Mouse (Mus musculus): ENCODE measurements around the gene Krt34. TPM values are rescaled to one million over a fixed set of nuclear protein-coding genes. Genes with fewer than 3 reads are reported as not detected.
A peak's percentile ranks its signal among the peaks of the same experiment; 100 is the strongest.

Gene Krt34
- total RNA-seq (2022) = not detected

DNA sequence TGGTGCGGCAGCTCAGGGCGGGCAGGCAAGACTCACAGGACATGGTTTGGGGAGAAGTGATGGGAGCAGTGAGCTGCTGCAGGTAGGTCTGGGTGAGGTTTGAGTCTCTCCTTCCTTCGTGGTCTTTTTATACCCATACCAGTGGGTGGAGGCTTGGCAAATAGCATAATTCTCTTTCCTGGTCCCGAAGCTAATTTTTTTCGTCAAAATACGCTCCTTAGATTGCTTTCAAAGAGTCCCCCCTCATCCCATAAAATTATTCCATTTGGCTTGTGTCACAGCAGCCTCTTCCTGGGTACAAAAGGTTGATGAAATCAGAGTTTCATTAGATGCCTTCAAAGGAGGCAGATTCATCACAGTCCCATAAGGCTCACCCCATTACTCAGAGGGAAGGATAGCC, at the start of gene Krt34:
TSS of gene Krt34 (minus strand) at position 101 of the 400 bp plus-strand sequence.
- no peak for DNase-seq

DNA sequence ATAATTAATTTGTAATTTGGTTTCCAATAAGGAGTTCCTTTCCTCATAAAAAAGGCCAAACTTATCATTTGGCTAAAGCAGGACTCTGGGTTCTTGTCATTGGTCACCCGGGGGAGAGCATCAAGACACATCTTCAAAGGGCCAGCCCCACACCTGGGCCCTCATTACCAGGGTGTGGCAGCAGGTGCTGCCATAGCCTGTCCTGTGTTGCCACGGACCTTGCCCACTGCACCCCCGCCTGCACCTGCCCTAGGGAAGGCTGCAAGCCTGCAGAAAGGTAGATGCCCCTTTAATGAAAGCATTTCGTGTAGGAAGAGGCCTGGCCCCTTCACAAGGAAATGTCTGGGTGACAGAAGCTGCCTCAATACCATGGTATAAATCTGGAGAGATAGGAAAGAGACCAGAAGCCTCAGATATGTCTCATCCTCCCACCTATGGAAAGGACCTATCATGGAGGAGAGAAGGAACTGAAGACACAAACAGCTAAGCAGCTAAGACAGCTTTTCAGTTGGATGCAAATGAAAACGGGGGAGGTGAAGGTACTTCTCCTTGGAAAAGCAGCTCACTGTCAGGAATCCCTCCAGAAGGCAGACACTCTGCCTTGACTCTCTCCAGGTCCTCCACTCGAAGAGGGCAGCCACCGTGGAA, 47.1 kb upstream of the Krt34 start:
- DNase-seq = no peak

DNA sequence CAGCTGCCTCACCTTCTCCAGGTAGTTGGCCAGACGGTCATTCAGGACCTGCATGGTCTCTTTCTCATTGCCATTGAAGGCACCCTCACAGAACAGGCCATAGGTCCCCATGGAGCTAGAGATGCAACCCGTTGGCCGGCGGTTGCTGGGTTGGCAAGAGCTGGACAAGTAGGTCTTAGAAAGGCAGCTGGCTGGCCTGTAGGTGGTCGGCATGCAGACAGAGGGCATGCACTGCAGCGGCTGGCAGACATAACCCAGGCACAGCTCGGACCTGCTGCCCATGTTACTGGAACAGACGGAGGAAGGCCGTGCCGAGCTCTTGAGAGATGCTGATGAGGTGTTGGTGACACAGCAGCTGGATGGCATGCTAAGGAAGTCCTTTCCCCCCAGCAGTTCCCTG, 46.5 kb upstream of the Krt34 start, which contains the start of gene Krt32:
TSS of gene Krt32 (minus strand) at position 366 of the 400 bp plus-strand sequence.
- no peak for DNase-seq

- no peak for DNase-seq
Observed at GRCm38 (mm10) chr11:100073873-100074272, 32.5 kb upstream of the Krt34 start.

- no peak for DNase-seq
Observed at GRCm38 (mm10) chr11:100067293-100068036, 26.1 kb upstream of the Krt34 start.

- no peak for DNase-seq
Observed at GRCm38 (mm10) chr11:100066236-100067010, 25.1 kb upstream of the Krt34 start.

GRCm38 (mm10) chr11:100058875-100059274, 17.5 kb upstream of the Krt34 start:
- no peak for DNase-seq

GRCm38 (mm10) chr11:100055686-100056655, 14.6 kb upstream of the Krt34 start:
- peak; percentile 4 for DNase-seq

- no peak for DNase-seq
Observed at GRCm38 (mm10) chr11:100050451-100050850, 9.1 kb upstream of the Krt34 start, which contains the start of gene Krt31. Gene Krt31 (minus strand): TSS chr11:100050551.

DNA sequence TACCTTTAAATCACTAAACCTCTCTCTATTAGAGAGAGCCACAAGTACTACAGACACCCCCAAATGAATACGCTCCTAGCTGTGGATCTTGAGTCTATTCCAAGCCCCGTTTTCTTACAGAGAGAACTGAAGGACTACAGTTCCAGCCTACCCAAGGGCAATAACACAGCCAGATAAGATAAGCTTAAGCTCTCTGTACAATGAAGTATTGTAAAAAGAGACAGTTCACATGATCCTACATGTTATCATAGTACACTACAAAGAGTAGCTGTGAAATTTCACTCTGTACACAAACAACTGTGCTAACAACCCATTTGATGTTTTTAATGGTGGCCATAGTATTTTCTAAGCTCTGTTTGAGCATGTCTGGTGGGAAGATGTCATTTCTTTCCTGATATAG, 5.8 kb upstream of the Krt34 start:
- no peak for DNase-seq

DNA sequence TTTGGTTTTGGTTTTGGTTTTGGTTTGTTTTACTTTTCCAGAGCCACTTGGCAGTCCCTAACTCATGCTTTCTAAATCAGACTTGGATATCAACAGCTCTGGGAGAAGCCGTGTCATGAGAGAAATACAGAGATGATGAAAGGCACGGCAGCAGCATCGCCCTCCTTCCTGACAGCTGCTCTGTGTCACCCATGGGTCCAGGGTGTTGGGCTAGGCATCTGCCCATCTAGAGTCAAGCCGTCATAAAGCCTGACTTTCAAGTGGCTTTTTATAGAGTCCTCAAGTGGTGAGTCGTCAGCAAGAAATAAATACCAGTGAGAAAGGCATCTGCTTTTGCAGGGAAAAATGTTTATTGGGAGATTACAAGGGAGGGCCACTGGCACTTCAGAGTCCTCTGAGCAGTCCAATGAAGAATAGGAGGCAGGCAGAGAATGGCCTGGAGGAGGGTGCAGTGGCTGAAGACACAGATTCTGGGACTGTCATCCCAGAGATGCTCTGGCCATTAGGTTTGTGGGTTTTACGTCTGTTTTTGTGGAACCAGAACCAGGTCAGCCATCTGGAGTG, 5.0 kb upstream of the Krt34 start:
- no peak for DNase-seq

GRCm38 (mm10) chr11:100029768-100030167, 11.6 kb downstream of the Krt34 start, which contains the start of gene Krt33b:
Gene Krt33b (minus strand): TSS chr11:100029868.
- no peak for DNase-seq

DNA sequence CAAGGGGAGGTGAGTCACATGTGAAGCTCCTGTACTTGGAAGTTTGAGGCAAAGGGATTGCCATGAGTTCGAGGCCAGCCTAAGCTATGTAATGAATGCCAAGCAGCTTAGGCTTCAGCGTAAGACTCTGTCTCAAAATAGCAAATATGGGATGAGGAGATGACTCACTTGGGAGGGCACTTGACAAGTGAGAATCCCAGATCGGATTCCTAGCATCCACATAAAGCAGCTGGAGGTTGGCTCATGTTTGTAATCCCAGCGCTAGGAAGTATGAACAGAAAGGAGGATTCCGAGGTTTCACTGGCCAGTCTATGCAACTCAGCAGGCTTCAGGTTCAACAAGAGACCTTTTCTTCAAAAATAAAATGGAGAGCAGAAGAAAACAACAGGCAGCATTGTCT, 19.9 kb downstream of the Krt34 start:
- no peak for DNase-seq

GRCm38 (mm10) chr11:100019466-100019865, 21.9 kb downstream of the Krt34 start:
- DNase-seq = no peak

DNA sequence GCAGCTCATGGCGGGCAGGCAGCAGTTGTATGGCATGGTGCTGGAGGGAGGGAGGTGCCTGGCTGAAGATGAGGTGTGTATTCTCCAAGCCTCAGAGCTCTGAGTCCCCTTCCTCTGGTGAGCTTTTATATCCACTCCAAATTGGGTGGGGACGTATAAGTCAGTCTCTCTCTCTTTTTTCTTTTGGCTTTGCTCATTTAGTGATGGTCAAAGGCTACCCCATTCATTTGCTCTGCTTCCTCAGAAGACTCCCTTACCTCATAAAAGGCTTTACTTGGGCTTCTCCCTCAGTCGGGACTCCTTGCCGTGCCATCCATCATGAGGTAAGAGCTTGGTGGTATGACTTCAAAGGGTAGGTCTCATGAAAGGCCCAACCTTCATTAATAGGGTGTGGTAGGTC, 25.2 kb downstream of the Krt34 start, which contains the start of gene Krt33a:
TSS of gene Krt33a (minus strand) at position 101 of the 400 bp plus-strand sequence.
- no peak for DNase-seq

DNA sequence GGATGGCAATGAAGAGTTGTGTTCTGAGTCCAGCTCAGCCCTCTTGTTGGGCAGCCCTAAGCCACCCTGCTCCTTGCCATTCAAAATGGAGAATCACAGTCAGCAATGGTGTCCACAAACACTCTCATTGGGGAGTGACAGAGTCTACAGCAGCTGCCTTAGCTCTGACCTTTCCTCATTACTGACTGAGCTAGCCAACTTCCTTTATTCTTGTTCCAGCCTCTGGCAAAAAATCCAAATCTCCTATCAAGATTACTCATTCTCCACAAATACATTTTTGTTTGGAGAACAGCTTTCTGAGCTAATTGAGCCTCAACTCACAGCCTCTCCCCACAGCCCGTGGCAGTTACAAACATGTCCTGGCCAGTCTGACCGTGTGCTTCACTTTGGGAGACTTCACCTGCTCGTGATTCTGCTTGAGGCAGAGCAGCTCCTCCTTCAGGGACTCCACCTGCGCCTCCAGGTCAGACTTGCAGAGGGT, 27.6 kb downstream of the Krt34 start:
- no peak for DNase-seq

GRCm38 (mm10) chr11:100010682-100011081, 30.7 kb downstream of the Krt34 start:
- DNase-seq = no peak

DNA sequence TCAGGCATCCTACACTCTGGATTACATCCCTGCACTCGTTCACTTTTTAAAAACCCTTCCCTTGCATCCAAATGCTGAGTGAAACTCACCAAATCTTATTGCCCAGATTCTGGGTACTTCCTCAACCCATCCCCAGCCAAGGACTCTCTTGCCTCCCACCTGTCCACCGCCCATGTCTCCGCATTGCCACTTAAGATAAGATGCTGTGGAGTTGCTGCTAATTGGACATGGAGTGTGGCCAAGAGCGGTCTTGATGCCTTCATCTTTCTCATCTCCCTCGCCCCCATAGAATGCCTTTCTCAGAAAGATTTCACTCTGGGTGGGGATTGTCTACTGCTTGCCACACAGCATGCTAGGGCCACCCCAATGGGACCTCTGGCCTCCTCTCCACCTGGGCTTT, 33.0 kb downstream of the Krt34 start:
- DNase-seq = no peak

GRCm38 (mm10) chr11:100006624-100007023, 34.7 kb downstream of the Krt34 start:
- no peak for DNase-seq

- DNase-seq = no peak
Observed at GRCm38 (mm10) chr11:100005905-100006304, 35.4 kb downstream of the Krt34 start.

DNA sequence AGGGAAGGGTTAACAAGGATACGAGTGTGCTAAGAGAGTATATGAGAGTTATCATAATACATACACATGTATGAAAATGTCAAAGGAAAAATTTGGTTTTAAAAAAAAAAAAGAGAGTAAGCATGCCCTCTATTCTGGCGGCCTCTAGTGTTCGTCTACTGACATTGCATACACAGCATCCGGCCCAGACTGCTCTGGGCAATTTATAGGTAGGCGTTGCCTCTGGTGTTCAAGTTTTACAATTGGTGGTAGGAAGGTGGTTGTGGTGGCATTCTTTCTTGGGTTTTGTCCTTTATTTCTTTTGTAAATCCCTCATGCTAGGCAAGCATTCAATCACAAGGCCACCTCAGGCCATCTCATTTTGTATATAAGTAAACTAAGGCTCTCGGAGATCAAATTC, 36.5 kb downstream of the Krt34 start:
- DNase-seq = peak; percentile 8
